ENCODE assay signal across 24 mouse cellular contexts in the genomic region with DNA sequence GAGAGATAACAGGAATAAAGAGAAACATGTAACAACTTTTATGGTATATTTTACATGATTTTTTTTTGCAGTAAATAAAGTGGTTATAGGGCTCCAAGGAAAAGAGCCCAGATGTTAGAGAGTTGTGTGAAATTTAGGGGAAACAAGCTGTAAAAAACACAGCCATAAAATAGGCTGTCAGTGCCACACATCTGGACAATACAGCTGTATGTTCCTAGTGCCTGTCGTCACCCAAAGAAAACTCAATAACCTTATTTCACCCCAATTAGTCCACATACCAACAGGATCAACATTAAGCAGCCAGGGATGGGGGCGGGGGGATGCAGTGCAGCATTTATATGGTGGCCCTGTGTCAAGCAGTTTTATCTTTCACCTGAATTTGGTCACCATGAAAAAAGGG.
"Had no signal": no experiment of that assay in that cellular context is flagged by ENCODE, and none has a peak within 500 bp of the region (broad histone marks: within the 10 kb centered on the region; RNA-seq: fewer than 3 reads in every experiment).

No protein-coding gene starts in this region.

- DNase-seq: gastrocnemius, adult 2 months; gastrocnemius, postnatal 10 days; gastrocnemius, postnatal 25 days; heart, adult 18-20 months; heart, postnatal 10 days; heart, postnatal 4 days; kidney, adult 11 months; kidney, adult 8-10 months; kidney, postnatal 10 days; kidney, postnatal 25 days; kidney, postnatal 4 days; liver had no signal

- H3K27ac ChIP-seq: gastrocnemius, adult 2 months; heart, embryonic 10.5 days; hindbrain, embryonic 12.5 days; hindbrain, embryonic 14.5 days; layer of hippocampus, adult 2 months; left cerebral cortex, adult 2 months; liver, embryonic 12.5 days; liver, embryonic 14.5 days had no signal

- ATAC-seq: hindbrain, embryonic 16.5 days; intestine, embryonic 16.5 days; liver, embryonic 12.5 days had no signal

- H3K27me3 ChIP-seq: heart, embryonic 12.5 days; hindbrain, embryonic 12.5 days; liver, embryonic 12.5 days had no signal

- H3K9me3 ChIP-seq: heart, embryonic 10.5 days; heart, embryonic 12.5 days; hindbrain, embryonic 10.5 days; hindbrain, embryonic 12.5 days; limb, embryonic 13.5 days; liver, embryonic 12.5 days had no signal

- H3K36me3 ChIP-seq: heart, embryonic 10.5 days; heart, embryonic 12.5 days; hindbrain, embryonic 10.5 days; hindbrain, embryonic 12.5 days; limb, embryonic 13.5 days; liver, embryonic 12.5 days had no signal

- H3K4me1 ChIP-seq: heart, embryonic 10.5 days; heart, embryonic 12.5 days; hindbrain, embryonic 12.5 days; liver, embryonic 12.5 days had no signal

- H3K4me3 ChIP-seq: gastrocnemius, adult 2 months; heart, embryonic 10.5 days; heart, embryonic 12.5 days; hindbrain, embryonic 10.5 days; hindbrain, embryonic 12.5 days; layer of hippocampus, adult 2 months; left cerebral cortex, adult 2 months; limb, embryonic 13.5 days; liver, embryonic 12.5 days had no signal

- H3K4me2 ChIP-seq: heart, embryonic 12.5 days; hindbrain, embryonic 12.5 days; hindbrain, embryonic 14.5 days; limb, embryonic 13.5 days; liver, embryonic 12.5 days had no signal

- H3K9ac ChIP-seq: heart, embryonic 12.5 days; hindbrain, embryonic 12.5 days; hindbrain, embryonic 14.5 days; limb, embryonic 13.5 days; liver, embryonic 12.5 days; liver, embryonic 14.5 days had no signal
